Mouse (Mus musculus): ENCODE data around the gene Pstpip1.

GRCm38 (mm10) chr9:56119651-56120050 lies 29.9 kb downstream of the Pstpip1 start:
- TF ChIP-seq CTCF (IDR thresholded peaks at IDR 0.05; ENCODE audit: extremely low read depth, insufficient read length, insufficient replicate concordance, low read depth, low read length) (no peak), POLR2A (IDR thresholded peaks at IDR 0.05; ENCODE audit: low read depth, low read length) (no peak)

All from small intestine, adult 2 months (tissue).